Mouse (Mus musculus): ENCODE data around the gene Slc6a2.

DNA sequence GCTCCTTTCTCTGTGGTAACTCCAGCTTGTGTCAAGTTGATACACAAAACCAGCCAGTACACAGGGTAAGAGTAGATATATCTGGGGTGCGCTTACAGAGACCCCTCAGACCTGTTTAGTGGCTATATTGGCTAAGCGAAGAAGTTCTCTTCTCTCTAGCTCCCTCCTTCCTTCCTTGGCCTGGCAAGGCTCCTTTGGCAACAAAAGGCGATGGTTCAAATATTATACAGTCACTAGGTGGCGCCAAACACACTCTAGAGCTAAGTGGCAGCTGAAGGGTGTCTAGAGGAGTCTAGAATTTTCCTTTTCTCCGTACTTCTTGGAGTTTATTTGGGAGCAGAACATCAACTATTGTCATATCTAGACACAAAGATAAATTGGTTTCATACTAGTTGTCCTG, 50.4 kb downstream of the Slc6a2 start:
- TF ChIP-seq GATA1 (IDR thresholded peaks at IDR 0.05; ENCODE audit: borderline replicate concordance, low read length) (no peak), FLI1 (IDR thresholded peaks at IDR 0.05; ENCODE audit: low read length) (no peak)
